Mouse (Mus musculus) embryonic fibroblast, embryonic 13.5 days (primary cell): Measurements from ENCODE around the gene Ahr.

ENCODE experiments used
- CTCF ChIP-seq: IDR thresholded peaks from 2 replicates; pipeline ENCODE4 v1.5.1; 2011; ENCODE audit warnings: mild to moderate bottlenecking, control low read depth, low read length, moderate library complexity, borderline replicate concordance; ENCODE audit not compliant: insufficient read depth
- POLR2A ChIP-seq: IDR thresholded peaks from 2 replicates; pipeline ENCODE4 v1.6.1; 2011; ENCODE audit warnings: low read depth, mild to moderate bottlenecking, control low read depth, low read length, moderate library complexity

GRCm38 (mm10) chr12:35534114-35534753 is 604 bp downstream of the Ahr start:
- no peak for TF ChIP-seq CTCF
- no peak for TF ChIP-seq POLR2A
